Mouse (Mus musculus): ENCODE measurements around the gene Tcea3. TPM values are rescaled to one million over a fixed set of nuclear protein-coding genes. Genes with fewer than 3 reads are reported as not detected.

Tcea3 gene
- polyA plus RNA-seq, 1 experiment from 2014 or later = 3.5 TPM

GRCm38 (mm10) chr4:136309780-136310179, 62.3 kb downstream of the Tcea3 start:
- no peaks in the 10 kb centered on the region for H3K9me3 ChIP-seq
- H3K4me2 ChIP-seq (replicated peaks) = peak overlapping the region; percentile 64
- 8% methylated on average over 11 of the region's 11 CpGs for WGBS
- H3K27me3 ChIP-seq = no peaks in the 10 kb centered on the region
- no peak for ATAC-seq (ENCODE audit: low FRiP score, low read depth)
- H3K36me3 ChIP-seq = no peaks in the 10 kb centered on the region
- peak overlapping the region; percentile 70; the same call in 1 of the 2 replicates for H3K9ac ChIP-seq (replicated peaks)
- peak overlapping the region; percentile 97 for H3K4me3 ChIP-seq
- peak overlapping the region; percentile 93 for H3K27ac ChIP-seq (replicated peaks)
- H3K4me1 ChIP-seq = peaks cover 37% of the 10 kb centered on the region

- peak within 1 kb of the TSS; percentile 97 for H3K4me3 ChIP-seq
- H3K36me3 ChIP-seq = no peaks in the 10 kb centered on the region
- peak within 1 kb of the TSS; percentile 95 for H3K9ac ChIP-seq (replicated peaks)
- no peaks in the 10 kb centered on the region for H3K27me3 ChIP-seq
- ATAC-seq (ENCODE audit: low FRiP score, low read depth) = peak; percentile 100
- peak within 1 kb of the TSS; percentile 98 for H3K27ac ChIP-seq (replicated peaks)
- under 1% methylated on average over 55 of the region's 65 CpGs for WGBS
- H3K4me2 ChIP-seq (replicated peaks) = peak within 1 kb of the TSS; percentile 74
- no peaks in the 10 kb centered on the region for H3K9me3 ChIP-seq
- H3K4me1 ChIP-seq = peaks cover 41% of the 10 kb centered on the region
Observed at GRCm38 (mm10) chr4:136310229-136311041, 62.9 kb downstream of the Tcea3 start, which contains the start of gene Hnrnpr. Gene Hnrnpr (plus strand): TSS chr4:136310942.

- no peaks in the 10 kb centered on the region for H3K9me3 ChIP-seq
- no peak; the same call in 1 of the 2 replicates for ATAC-seq (ENCODE audit: low FRiP score, low read depth)
- H3K9ac ChIP-seq (replicated peaks) = peak overlapping the region; percentile 95
- peak overlapping the region; percentile 97 for H3K4me3 ChIP-seq
- H3K27me3 ChIP-seq = no peaks in the 10 kb centered on the region
- H3K4me2 ChIP-seq (replicated peaks) = peak overlapping the region; percentile 74
- H3K4me1 ChIP-seq = peaks cover 41% of the 10 kb centered on the region
- H3K36me3 ChIP-seq = peaks cover 2% of the 10 kb centered on the region; the same call in 1 of the 2 replicates
- peak overlapping the region; percentile 98 for H3K27ac ChIP-seq (replicated peaks)
- WGBS = under 1% methylated on average over 76 of the region's 81 CpGs
Observed at GRCm38 (mm10) chr4:136311042-136311999, 63.8 kb downstream of the Tcea3 start.

GRCm38 (mm10) chr4:136312616-136313015, 65.1 kb downstream of the Tcea3 start:
- Histone ChIP-seq H3K4me1 (peaks cover 41% of the 10 kb centered on the region), H3K27me3 (no peaks in the 10 kb centered on the region), H3K4me3 (peak overlapping the region; percentile 97), H3K9ac (replicated peaks) (peak overlapping the region; percentile 54; the same call in 1 of the 2 replicates), H3K4me2 (replicated peaks) (peak overlapping the region; percentile 74), H3K27ac (replicated peaks) (no peak overlapping the region), H3K36me3 (peaks cover 12% of the 10 kb centered on the region), H3K9me3 (no peaks in the 10 kb centered on the region)
- WGBS = 37% methylated on average over 4 of the region's 4 CpGs
- ATAC-seq (ENCODE audit: low FRiP score, low read depth) = no peak

- ATAC-seq (ENCODE audit: low FRiP score, low read depth) = no peak
- H3K4me1 ChIP-seq = peaks cover 22% of the 10 kb centered on the region
- H3K9ac ChIP-seq (replicated peaks) = no peak overlapping the region
- no peak overlapping the region for H3K4me2 ChIP-seq (replicated peaks)
- no peaks in the 10 kb centered on the region for H3K9me3 ChIP-seq
- H3K27ac ChIP-seq (replicated peaks) = no peak overlapping the region
- no peaks in the 10 kb centered on the region for H3K27me3 ChIP-seq
- peaks cover 59% of the 10 kb centered on the region for H3K36me3 ChIP-seq
- WGBS = 73% methylated on average over 4 of the region's 4 CpGs
- no peak overlapping the region for H3K4me3 ChIP-seq
Observed at GRCm38 (mm10) chr4:136317667-136318066, 70.1 kb downstream of the Tcea3 start.

- H3K9me3 ChIP-seq = no peaks in the 10 kb centered on the region
- peaks cover 74% of the 10 kb centered on the region for H3K36me3 ChIP-seq
- H3K4me3 ChIP-seq = no peak overlapping the region
- no peak overlapping the region for H3K4me2 ChIP-seq (replicated peaks)
- H3K27ac ChIP-seq (replicated peaks) = no peak overlapping the region
- peaks cover 2% of the 10 kb centered on the region for H3K4me1 ChIP-seq
- no peak overlapping the region for H3K9ac ChIP-seq (replicated peaks)
- no peak for ATAC-seq (ENCODE audit: low FRiP score, low read depth)
- 89% methylated on average over 4 of the region's 4 CpGs for WGBS
- H3K27me3 ChIP-seq = no peaks in the 10 kb centered on the region
Observed at GRCm38 (mm10) chr4:136320016-136320415, 72.5 kb downstream of the Tcea3 start.

GRCm38 (mm10) chr4:136324226-136324625, 76.7 kb downstream of the Tcea3 start:
- Histone ChIP-seq H3K9ac (replicated peaks) (no peak overlapping the region), H3K4me3 (no peak overlapping the region), H3K27ac (replicated peaks) (no peak overlapping the region), H3K27me3 (no peaks in the 10 kb centered on the region), H3K36me3 (peaks cover 65% of the 10 kb centered on the region), H3K4me2 (replicated peaks) (no peak overlapping the region), H3K9me3 (no peaks in the 10 kb centered on the region), H3K4me1 (no peaks in the 10 kb centered on the region; the same call in 1 of the 2 replicates)
- ATAC-seq (ENCODE audit: low FRiP score, low read depth) = no peak
- 90% methylated on average over 2 of the region's 2 CpGs for WGBS

Other genes starting within 250 kb of the Tcea3 start
- gene Eloa, start 226.0 kb upstream of the Tcea3 start, polyA plus RNA-seq (2016; fragmentation: Nextera tagmentation; extraction: Ambion mirVana) = 34.2 and 36.1 TPM in 2 replicates
- 294 and 304 TPM in 2 replicates for gene Rpl11, start 194.3 kb upstream of the Tcea3 start, polyA plus RNA-seq (2016; fragmentation: Nextera tagmentation; extraction: Ambion mirVana)
- 355 and 390 TPM in 2 replicates for gene Id3, start 104.2 kb upstream of the Tcea3 start, polyA plus RNA-seq (2016; fragmentation: Nextera tagmentation; extraction: Ambion mirVana)
- gene E2f2, start 75.3 kb upstream of the Tcea3 start, polyA plus RNA-seq (2016; fragmentation: Nextera tagmentation; extraction: Ambion mirVana) = 10.0 and 10.7 TPM in 2 replicates
- gene Asap3, start 41.4 kb upstream of the Tcea3 start, polyA plus RNA-seq (2016; fragmentation: Nextera tagmentation; extraction: Ambion mirVana) = 8.2 and 8.9 TPM in 2 replicates
- 38.4 and 40.5 TPM in 2 replicates for gene Zfp46, start 37.0 kb downstream of the Tcea3 start, polyA plus RNA-seq (2016; fragmentation: Nextera tagmentation; extraction: Ambion mirVana)
- gene Hnrnpr, start 63.2 kb downstream of the Tcea3 start, polyA plus RNA-seq (2016; fragmentation: Nextera tagmentation; extraction: Ambion mirVana) = 237 and 247 TPM in 2 replicates
- gene Htr1d, start 175.8 kb downstream of the Tcea3 start, polyA plus RNA-seq (2016; fragmentation: Nextera tagmentation; extraction: Ambion mirVana) = 0.06 and 0.68 TPM in 2 replicates
- 0.13 and 0.17 TPM in 2 replicates for gene 6030445D17Rik, start 214.5 kb downstream of the Tcea3 start, polyA plus RNA-seq (2016; fragmentation: Nextera tagmentation; extraction: Ambion mirVana)
- gene Luzp1, start 222.0 kb downstream of the Tcea3 start, polyA plus RNA-seq (2016; fragmentation: Nextera tagmentation; extraction: Ambion mirVana) = 88.0 and 97.0 TPM in 2 replicates

All from midbrain, embryonic 12.5 days (tissue).